Mouse (Mus musculus): Measurements from ENCODE around the gene Icam1.
"Not testable (repeated sequence)": the region's sequence is repeated elsewhere in the genome, so short reads cannot be mapped to it uniquely, and the experiment has no call there.

Icam1 gene

GRCm38 (mm10) chr9:20993165-20993898 lies 22.5 kb upstream of the Icam1 start:
- no peak for DNase-seq (ENCODE audit: extremely low spot score, low spot score)

DNA sequence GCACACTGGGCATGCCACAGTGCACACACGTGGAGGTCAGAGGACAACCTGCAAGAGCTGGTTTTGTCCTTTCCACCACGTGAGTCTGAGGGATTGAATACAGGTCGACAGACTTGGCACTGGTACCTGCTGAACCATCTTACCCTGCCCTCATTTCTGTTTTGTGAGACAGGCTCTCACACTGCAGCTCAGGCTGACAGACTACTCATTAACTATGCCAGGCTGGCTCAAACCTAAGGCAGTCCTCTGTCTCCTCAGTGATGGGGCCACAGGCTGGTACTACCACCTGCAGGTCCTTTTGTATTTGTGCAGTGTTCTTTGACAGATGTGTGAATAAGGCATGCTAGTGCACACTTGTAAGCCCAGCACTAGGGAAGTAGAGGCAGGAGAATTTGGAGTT lies 20.7 kb upstream of the Icam1 start:
- DNase-seq (ENCODE audit: extremely low spot score, low spot score) = no peak

DNA sequence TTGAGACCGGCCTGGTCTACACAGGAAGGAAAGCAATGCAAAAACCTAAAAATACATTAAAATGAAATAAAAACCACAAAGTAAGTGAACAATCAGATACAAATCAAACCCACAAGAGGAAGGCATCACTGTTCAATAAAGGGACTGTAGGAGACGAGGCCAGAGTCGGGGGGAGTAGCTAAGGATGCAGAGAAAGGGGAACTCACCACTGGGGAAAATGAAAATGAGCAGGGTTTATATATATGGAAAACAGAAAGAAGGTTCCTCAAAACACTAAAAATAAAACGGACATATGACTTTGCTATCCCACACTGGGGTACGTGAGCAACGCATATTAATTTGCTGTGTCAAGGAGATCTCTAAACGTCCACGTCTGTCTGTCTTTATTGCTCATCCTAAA lies 18.7 kb upstream of the Icam1 start:
- DNase-seq (ENCODE audit: extremely low spot score, low spot score) = no peak

- DNase-seq (ENCODE audit: extremely low spot score, low spot score) = not testable (repeated sequence)
Measured at GRCm38 (mm10) chr9:20998337-20998736, 17.4 kb upstream of the Icam1 start.

- no peak for DNase-seq (ENCODE audit: extremely low spot score, low spot score)
Measured at GRCm38 (mm10) chr9:21000811-21001210, 15.0 kb upstream of the Icam1 start.

- no peak for DNase-seq (ENCODE audit: extremely low spot score, low spot score)
Measured at GRCm38 (mm10) chr9:21001651-21002200, 14.1 kb upstream of the Icam1 start.

DNA sequence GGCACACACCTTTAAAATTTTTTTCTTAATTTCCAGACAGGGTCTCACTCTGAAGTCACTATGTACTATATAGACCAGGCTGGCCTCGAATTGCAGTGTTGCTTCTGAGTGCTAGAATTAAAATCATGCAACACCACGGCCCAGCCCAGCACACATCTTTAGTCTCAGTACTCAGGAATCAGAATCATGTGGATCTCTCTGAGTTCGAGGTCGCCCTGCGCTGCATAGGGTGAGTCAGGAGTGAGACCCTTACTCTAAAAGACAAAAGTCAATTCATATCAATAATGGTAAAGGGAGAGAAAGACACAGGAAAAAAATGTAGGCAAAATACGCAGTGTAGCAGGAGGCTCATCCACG lies 13.5 kb upstream of the Icam1 start:
- no peak for DNase-seq (ENCODE audit: extremely low spot score, low spot score)

- peak; percentile 95 for DNase-seq (ENCODE audit: extremely low spot score, low spot score)
Measured at GRCm38 (mm10) chr9:21002627-21003551, 12.9 kb upstream of the Icam1 start, which contains the start of gene Mrpl4. Mrpl4 (plus strand) TSS chr9:21002738.

DNA sequence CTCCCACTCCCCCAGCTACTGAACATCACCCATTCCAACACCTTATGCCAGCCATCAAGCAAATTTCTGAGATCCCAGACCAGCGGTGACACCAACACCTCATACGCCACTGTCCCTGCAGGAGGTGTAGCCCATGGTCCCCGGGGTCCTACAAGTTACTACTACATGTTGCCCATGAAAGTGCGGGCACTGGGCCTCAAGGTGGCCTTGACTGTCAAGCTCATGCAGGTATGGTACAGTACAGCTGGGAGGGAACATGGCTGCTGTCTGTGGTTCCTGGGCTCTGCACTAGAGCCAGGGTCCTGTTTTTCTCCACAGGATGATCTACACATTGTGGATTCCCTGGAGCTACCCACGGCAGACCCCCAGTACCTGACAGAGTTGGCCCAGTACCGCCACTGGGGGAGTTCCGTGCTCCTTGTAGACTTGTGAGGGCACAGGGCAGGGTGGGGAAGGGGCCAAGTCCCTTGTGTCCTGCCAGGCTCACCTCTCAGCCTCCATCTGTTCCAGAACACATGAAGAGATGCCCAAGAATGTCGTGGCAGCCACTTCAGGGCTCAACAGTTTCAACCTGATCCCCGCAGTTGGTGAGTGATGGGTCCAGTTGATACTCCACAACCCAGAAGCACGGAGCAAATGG lies 8.4 kb upstream of the Icam1 start:
- no peak for DNase-seq (ENCODE audit: extremely low spot score, low spot score)

- no peak for DNase-seq (ENCODE audit: extremely low spot score, low spot score)
Measured at GRCm38 (mm10) chr9:21008007-21008406, 7.8 kb upstream of the Icam1 start.

DNA sequence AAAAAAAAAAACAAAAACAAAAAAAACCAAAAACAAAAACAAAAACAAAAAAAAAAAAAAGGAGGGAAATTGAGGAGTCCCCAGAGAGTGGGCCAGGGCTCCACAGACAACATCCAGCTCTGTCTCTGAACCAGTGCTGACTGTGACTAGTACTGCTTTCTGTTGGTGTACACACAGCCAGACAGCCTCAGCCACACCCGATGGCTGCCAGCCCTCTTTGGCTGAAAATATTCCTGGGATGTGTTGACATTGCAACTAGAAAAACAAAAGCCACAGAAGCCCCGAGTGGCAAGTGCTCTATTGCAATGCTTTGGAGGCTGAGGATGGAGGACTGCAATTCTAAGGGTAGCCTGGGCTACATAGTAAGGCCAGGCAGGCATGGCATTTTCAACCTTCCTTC lies 5.4 kb upstream of the Icam1 start:
- no peak for DNase-seq (ENCODE audit: extremely low spot score, low spot score)

- DNase-seq (ENCODE audit: extremely low spot score, low spot score) = not testable (repeated sequence)
Measured at GRCm38 (mm10) chr9:21010939-21011541, 4.7 kb upstream of the Icam1 start.

DNA sequence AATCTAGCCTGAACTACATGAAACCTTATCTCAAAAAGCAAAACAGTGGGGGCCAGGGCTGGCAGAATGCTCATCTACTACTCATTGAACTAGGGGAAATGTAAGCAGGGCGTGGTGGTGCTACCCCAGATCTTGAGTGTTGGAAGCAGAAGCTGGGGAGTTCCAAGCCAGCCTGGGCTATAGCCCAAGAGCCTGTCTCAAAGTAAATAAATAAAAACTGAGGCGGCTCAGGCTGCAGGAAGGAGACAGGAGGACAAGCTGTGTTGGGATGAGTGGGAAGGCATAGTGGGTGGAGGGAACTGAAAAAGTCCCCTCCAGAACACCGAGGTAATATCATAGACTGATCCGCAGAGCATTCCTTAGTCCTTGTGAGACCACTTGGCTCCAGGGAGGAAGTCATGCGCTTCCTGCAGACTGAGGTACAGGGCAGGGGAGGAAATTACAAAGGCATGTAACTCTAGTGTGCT lies 3.9 kb upstream of the Icam1 start:
- DNase-seq (ENCODE audit: extremely low spot score, low spot score) = no peak

GRCm38 (mm10) chr9:21012368-21012767 lies 3.4 kb upstream of the Icam1 start:
- DNase-seq (ENCODE audit: extremely low spot score, low spot score) = no peak

DNA sequence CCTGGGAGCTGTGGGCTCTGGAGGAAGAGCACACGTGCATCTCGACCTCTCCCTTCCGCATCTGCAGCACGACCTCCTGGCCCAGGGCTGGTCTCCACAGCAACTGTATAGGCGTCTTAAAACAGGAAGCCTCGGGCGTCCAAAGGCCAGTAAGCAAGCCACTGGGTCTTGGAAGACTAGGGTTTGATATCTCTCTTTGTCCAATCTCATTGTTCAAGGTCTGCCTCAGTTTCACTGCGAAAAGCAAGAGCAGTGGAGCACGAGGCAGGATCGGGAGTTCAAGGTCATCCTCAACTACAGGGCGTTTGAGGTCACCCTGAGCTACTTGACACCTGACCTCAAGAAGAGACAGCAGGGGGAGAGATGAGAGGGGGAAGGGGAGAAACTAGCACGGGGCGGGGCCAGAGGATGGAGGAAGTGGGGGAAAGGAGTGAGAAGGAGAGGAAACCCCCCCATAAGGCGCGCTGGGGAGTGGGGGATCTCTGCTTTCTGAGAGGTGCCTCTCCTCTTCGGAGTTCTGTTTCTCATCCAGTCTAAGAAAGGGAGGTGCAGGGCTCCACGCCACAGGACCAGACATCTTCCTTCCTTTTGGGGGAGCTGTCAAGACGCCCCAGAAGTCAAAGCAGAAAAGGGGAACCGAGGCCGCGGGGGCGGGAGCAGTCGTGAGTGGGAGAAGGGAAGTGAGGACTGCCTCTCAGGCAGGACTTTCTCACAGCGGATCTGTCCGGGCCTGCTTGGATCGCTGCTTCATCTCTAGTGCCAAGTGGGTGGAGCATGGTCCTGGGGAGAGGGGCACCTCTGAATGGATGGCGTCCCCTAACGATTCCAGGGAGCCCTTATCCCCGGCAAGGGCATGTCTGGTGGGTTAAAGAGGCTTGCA lies 854 bp upstream of the Icam1 start:
- no peak for DNase-seq (ENCODE audit: extremely low spot score, low spot score)

- DNase-seq (ENCODE audit: extremely low spot score, low spot score) = no peak
Measured at GRCm38 (mm10) chr9:21016331-21017176, 769 bp downstream of the Icam1 start.

DNA sequence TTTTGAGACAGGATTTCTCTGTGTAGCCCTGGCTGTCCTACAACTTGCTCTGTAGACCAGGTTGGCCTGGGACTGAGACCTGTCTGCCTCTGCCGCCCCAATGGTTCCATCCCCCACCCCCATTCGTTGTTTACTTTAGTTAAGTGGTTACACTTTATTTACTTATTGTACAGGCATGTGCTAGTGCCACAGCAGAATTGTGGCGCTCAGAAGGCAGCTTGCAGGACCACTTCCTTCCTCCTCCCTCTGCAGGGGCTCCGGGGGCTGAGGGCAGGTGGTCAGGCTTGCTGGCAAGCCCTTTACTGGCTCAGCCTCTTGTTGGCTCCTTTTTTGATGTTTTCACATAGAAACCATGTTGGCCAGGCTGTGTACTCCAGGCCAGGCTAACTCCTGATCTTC lies 1.4 kb downstream of the Icam1 start:
- DNase-seq (ENCODE audit: extremely low spot score, low spot score) = no peak

DNA sequence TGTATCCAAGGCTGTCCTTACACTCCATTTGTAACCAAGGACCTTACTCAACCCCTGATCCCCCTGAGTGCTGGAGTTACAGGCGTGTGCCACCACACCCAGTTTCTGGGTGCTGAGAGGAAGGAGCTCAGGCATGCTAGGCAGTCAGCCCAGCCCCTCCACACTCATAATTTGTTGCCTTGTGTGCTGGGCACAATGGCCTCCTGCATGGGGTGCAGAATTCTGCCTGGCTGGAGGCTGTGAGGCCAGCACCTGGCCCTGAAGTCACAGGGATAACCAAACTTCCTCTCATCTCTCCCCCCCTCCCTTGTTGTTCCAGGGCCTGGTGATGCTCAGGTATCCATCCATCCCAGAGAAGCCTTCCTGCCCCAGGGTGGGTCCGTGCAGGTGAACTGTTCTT lies 2.8 kb downstream of the Icam1 start:
- no peak for DNase-seq (ENCODE audit: extremely low spot score, low spot score)

- no peak for DNase-seq (ENCODE audit: extremely low spot score, low spot score)
Measured at GRCm38 (mm10) chr9:21021363-21021762, 5.6 kb downstream of the Icam1 start.

Data from neural tube, embryonic 10.5 days (tissue).